Mouse (Mus musculus): ENCODE measurements at regions not wholly inside any gene's neighbourhood (a gene's known extent, or its start where the extent isn't known, plus 50 kb on each side); places are given as distances from the start of the nearest gene placed in this dataset.

- no peak for DNase-seq (ENCODE audit: extremely low read depth, insufficient read length, low spot score)
These were observed 100.6 kb upstream of the Cpm start for GRCm38 (mm10) chr10:117528575-117529268.

- DNase-seq (ENCODE audit: extremely low read depth, insufficient read length, low spot score): no peak
These were observed 101.3 kb upstream of the Cpm start for GRCm38 (mm10) chr10:117527979-117528378.

- DNase-seq (ENCODE audit: extremely low read depth, insufficient read length, low spot score): no peak
These were observed 102.1 kb upstream of the Cpm start for GRCm38 (mm10) chr10:117527243-117527642.

- DNase-seq (ENCODE audit: extremely low read depth, insufficient read length, low spot score): no peak
These were observed 102.5 kb upstream of the Cpm start for GRCm38 (mm10) chr10:117526834-117527188.

GRCm38 (mm10) chr10:117526008-117526833 lies 103.1 kb upstream of the Cpm start:
- no peak for DNase-seq (ENCODE audit: extremely low read depth, insufficient read length, low spot score)

- no peak for DNase-seq (ENCODE audit: extremely low read depth, insufficient read length, low spot score)
These were observed 103.7 kb upstream of the Cpm start for GRCm38 (mm10) chr10:117525608-117526007.

- no peak for DNase-seq (ENCODE audit: extremely low read depth, insufficient read length, low spot score)
These were observed 104.3 kb upstream of the Cpm start for GRCm38 (mm10) chr10:117524926-117525565.

- no peak for DNase-seq (ENCODE audit: extremely low read depth, insufficient read length, low spot score)
These were observed 105.2 kb upstream of the Cpm start for GRCm38 (mm10) chr10:117524101-117524500.

GRCm38 (mm10) chr10:117522906-117523829 lies 106.1 kb upstream of the Cpm start:
- no peak for DNase-seq (ENCODE audit: extremely low read depth, insufficient read length, low spot score)

- DNase-seq (ENCODE audit: extremely low read depth, insufficient read length, low spot score): no peak
These were observed 106.9 kb upstream of the Cpm start for GRCm38 (mm10) chr10:117522373-117522772.

GRCm38 (mm10) chr10:117521315-117522270 lies 107.7 kb upstream of the Cpm start:
- DNase-seq (ENCODE audit: extremely low read depth, insufficient read length, low spot score): no peak

GRCm38 (mm10) chr10:117520536-117521314 lies 108.6 kb upstream of the Cpm start:
- no peak for DNase-seq (ENCODE audit: extremely low read depth, insufficient read length, low spot score)

- no peak for DNase-seq (ENCODE audit: extremely low read depth, insufficient read length, low spot score)
These were observed 109.4 kb upstream of the Cpm start for GRCm38 (mm10) chr10:117519670-117520535.

- no peak for DNase-seq (ENCODE audit: extremely low read depth, insufficient read length, low spot score)
These were observed 110.3 kb upstream of the Cpm start for GRCm38 (mm10) chr10:117518793-117519669.

- no peak for DNase-seq (ENCODE audit: extremely low read depth, insufficient read length, low spot score)
These were observed 111.2 kb upstream of the Cpm start for GRCm38 (mm10) chr10:117517800-117518770.
